Mouse (Mus musculus) hindbrain, embryonic 10.5 days (tissue): ENCODE measurements around the gene Pctp. TPM values are rescaled to one million over a fixed set of nuclear protein-coding genes. Genes with fewer than 3 reads are reported as not detected.
A peak's percentile ranks its signal among the peaks of the same experiment; 100 is the strongest.

Experiments used
- DNase-seq: peaks from one replicate; pipeline ENCODE4 v3.0.0-alpha.2; 2017; ENCODE audit warnings: low spot score
- H3K27ac ChIP-seq: fragments of 300-500 bp; sonication (generic); 2 replicates; pipeline ENCODE4 v1.5.1; 2016; ENCODE audit warnings: mild to moderate bottlenecking, moderate library complexity
- H3K27me3 ChIP-seq: fragments of 300-500 bp; sonication (generic); 2 replicates; pipeline ENCODE4 v1.6.1; 2016; ENCODE audit warnings: mild to moderate bottlenecking; ENCODE audit not compliant: poor library complexity, insufficient read depth, severe bottlenecking
- H3K36me3 ChIP-seq: fragments of 300-500 bp; sonication (generic); 2 replicates; pipeline ENCODE4 v1.6.1; 2016; ENCODE audit warnings: mild to moderate bottlenecking, moderate library complexity
- H3K4me1 ChIP-seq: fragments of 300-500 bp; sonication (generic); replicated peaks from 2 replicates; pipeline ENCODE4 v1.6.1; 2016; ENCODE audit warnings: mild to moderate bottlenecking
- H3K4me3 ChIP-seq: fragments of 300-500 bp; sonication (generic); 2 replicates; pipeline ENCODE4 v1.5.1; 2016; ENCODE audit warnings: mild to moderate bottlenecking, moderate library complexity
- H3K9me3 ChIP-seq: fragments of 300-500 bp; sonication (generic); 2 replicates; pipeline ENCODE4 v1.6.1; 2016; ENCODE audit warnings: mild to moderate bottlenecking, moderate library complexity
- WGBS: fragments of 180-500 bp; shearing (Covaris S2); methylation state at CpG from one replicate; pipeline ENCODE4 v1.1.7; 2016; 5-methylcytosine and 5-hydroxymethylcytosine counted together
- polyA plus RNA-seq: library from polyadenylated mRNA; unstranded; fragments of >200 nt; fragmentation: Nextera tagmentation; extraction: Ambion mirVana; gene quantifications from 2 replicates; pipeline ENCODE4 v1.2.1, GENCODE M21; 2016

Pctp gene
- polyA plus RNA-seq, 1 experiment from 2014 or later, result 15.0 TPM

DNA sequence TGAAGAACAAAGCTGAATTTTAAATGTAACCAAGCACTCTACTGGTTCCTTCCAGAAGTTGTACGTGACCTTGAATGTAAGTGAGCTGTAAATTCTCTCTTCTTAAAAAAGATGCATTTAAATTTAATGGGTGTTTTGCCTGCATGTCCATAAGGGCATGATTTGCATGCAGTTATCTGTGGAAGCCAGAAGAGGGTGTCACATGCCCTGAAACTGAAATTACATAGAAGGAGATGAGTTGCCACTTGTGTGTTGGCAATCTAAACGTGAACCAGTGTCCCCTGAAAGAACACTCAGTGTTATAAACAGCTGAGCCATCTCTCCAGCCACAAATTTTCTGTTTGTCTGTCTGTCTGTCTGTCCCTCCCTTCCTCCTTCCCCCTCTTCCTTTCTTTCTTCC, 19.8 kb downstream of the Pctp start:
- Histone ChIP-seq H3K4me3 (no peak overlapping the region), H3K9me3 (no peaks in the 10 kb centered on the region), H3K27me3 (peaks cover 27% of the 10 kb centered on the region), H3K4me1 (peaks cover 21% of the 10 kb centered on the region), H3K27ac (no peak overlapping the region), H3K36me3 (no peaks in the 10 kb centered on the region)
- no peak for DNase-seq
- 82% methylated on average over 2 of the region's 2 CpGs for WGBS

DNA sequence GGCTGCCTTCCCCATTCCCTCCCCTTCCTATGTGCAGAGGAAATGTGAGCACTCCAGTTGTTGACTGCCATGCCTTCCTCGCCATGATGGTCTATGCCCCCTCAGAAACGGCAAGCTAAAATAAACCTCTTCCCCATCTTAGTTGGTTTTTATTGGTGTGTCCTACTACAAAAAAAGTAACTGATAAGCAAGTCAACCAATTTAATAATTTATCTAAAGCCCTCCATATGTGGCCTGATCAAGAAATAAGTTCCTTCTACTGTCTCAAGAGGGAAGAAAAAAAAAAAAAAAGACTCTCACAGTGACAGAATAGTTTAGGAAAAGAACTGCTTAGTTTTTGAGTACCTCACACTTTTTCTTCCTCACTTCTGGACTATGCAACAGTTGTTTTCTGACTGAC, 22.6 kb downstream of the Pctp start:
- no peaks in the 10 kb centered on the region for H3K9me3 ChIP-seq
- H3K4me3 ChIP-seq, result no peak overlapping the region
- DNase-seq, result no peak
- H3K36me3 ChIP-seq, result no peaks in the 10 kb centered on the region
- H3K27me3 ChIP-seq, result peaks cover 18% of the 10 kb centered on the region
- H3K4me1 ChIP-seq, result peaks cover 15% of the 10 kb centered on the region
- no peak overlapping the region for H3K27ac ChIP-seq
- 83% methylated on average over 2 of the region's 2 CpGs for WGBS

DNA sequence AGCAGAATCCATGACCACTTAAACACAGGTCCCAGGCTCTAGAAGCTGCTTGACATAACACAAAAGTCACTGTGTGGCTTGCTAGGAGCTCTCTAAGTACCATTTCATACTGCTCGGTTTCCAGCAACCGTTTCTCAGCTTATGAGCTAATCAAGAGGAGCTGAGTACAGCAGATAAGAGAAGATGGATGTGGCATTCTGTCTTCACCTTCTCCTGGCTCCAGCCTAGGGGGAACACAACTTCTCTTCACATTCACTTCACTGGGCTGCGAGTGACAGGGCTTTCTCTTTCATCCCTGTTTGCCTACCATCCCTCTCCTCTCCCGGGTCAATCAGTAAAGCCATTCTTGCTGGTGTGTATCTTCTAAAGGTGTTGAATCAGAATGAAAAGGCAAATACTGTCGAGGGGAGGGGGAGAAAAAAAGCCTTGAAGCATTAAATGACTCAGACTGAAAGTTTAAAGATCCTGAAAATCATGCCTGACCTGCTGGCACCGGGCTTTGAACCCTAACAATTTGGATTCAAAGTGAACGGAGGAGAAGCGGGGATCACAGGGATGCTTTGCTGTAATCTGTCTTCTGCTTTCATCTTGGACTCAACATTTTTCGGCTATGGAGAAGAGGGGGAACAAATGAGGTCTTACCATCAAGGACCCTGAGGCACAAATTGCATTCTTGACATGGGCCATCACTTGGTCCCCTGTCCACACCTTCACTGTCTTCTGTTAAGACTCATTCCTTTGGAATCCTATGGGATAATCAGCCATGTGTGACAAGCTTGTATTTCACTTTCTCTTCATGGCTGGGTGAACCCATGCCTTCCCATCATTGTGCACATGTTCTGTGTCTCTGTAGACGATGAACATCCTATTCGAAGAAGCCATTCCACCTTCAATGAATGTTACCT, 23.5 kb downstream of the Pctp start:
- Histone ChIP-seq H3K9me3 (no peaks in the 10 kb centered on the region), H3K4me1 (peaks cover 15% of the 10 kb centered on the region), H3K27ac (no peak overlapping the region), H3K4me3 (no peak overlapping the region), H3K36me3 (no peaks in the 10 kb centered on the region), H3K27me3 (peaks cover 13% of the 10 kb centered on the region)
- no peak for DNase-seq
- 75% methylated on average over 11 of the region's 11 CpGs for WGBS

DNA sequence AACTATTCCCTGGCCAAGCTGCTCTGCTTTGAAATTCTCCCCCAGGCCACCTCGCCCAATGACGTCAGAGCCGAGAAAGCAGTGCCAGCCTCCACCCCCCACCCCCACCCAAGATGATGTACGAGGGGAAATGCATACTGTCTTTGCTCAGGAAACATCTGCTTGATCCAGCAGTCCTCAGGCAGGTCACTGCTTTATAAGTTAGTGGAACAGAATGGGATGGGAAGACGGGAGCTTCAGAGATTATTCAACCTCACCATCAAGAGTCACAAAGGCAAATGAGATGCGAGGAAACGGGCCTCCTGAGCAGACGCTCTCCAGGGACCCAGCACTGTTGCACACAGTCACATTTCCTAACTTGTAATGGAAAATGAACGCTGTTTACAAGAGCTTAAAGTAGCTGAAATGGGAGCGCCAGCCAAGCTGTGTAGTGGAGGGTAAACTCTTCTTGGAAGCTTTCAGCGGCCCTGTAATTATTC, 24.3 kb downstream of the Pctp start:
- Histone ChIP-seq H3K4me1 (peaks cover 15% of the 10 kb centered on the region), H3K9me3 (no peaks in the 10 kb centered on the region), H3K27me3 (peaks cover 7% of the 10 kb centered on the region; the same call in 1 of the 2 replicates), H3K4me3 (no peak overlapping the region), H3K36me3 (no peaks in the 10 kb centered on the region), H3K27ac (peak overlapping the region; percentile 45)
- 37% methylated on average over 11 of the region's 11 CpGs for WGBS
- DNase-seq, result peak; percentile 19

DNA sequence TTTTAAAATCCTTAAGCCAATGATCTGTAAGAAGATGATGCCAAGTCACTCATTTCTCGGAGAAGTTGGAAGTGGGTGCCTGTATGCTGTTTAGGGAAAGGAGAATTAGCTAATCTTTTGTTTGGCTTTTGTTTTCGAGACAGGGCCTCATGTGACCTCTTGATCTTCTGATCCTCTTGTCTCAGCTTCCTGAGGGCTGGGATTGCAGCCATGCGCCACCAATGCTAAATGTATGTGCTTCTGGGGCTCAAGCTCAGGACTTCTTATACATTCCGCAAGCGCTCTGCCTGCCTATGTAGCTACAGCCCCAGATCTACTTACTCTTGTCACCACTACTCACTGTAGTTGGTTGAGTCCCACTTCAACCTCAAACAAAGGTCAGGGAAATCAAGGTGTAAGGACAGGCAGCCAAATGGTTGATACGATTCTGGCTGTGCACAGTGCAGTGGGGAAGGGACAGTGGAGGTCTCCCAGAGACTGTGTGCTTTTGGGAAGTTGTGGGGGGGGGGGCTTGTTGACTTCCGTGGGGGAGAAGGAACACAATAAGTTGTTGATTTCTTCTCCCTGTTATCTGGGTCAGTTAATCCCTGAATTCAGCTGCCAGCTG, 24.8 kb downstream of the Pctp start:
- no peak for DNase-seq
- H3K27me3 ChIP-seq, result peaks cover 7% of the 10 kb centered on the region; the same call in 1 of the 2 replicates
- no peak overlapping the region for H3K4me3 ChIP-seq
- 53% methylated on average over 7 of the region's 7 CpGs for WGBS
- peak overlapping the region; percentile 45 for H3K27ac ChIP-seq
- H3K9me3 ChIP-seq, result no peaks in the 10 kb centered on the region
- no peaks in the 10 kb centered on the region for H3K36me3 ChIP-seq
- peaks cover 15% of the 10 kb centered on the region for H3K4me1 ChIP-seq

DNA sequence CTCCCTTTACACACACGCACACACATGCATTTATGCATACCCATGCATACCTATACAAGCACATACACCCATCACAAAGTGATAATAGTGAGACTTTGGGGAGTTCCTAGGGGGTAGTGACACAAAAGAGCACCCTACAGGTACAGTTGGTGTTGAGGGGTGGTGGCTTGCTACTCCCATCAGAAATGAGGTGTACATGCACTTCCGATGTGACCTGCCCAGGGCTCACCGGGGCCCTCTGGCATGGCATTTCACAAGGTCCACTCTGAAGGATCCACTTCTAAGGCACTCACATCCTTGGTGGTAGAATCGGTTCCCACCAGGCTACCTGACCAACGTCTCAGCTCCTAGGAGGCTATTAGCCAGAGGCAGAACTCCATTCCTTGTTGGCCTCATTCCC, 26.3 kb downstream of the Pctp start:
- no peak overlapping the region for H3K4me3 ChIP-seq
- no peak overlapping the region for H3K27ac ChIP-seq
- no peak for DNase-seq
- H3K27me3 ChIP-seq, result peaks cover 3% of the 10 kb centered on the region; the same call in 1 of the 2 replicates
- H3K36me3 ChIP-seq, result no peaks in the 10 kb centered on the region
- no peaks in the 10 kb centered on the region for H3K9me3 ChIP-seq
- H3K4me1 ChIP-seq, result peaks cover 19% of the 10 kb centered on the region
- 90% methylated on average over 5 of the region's 5 CpGs for WGBS

DNA sequence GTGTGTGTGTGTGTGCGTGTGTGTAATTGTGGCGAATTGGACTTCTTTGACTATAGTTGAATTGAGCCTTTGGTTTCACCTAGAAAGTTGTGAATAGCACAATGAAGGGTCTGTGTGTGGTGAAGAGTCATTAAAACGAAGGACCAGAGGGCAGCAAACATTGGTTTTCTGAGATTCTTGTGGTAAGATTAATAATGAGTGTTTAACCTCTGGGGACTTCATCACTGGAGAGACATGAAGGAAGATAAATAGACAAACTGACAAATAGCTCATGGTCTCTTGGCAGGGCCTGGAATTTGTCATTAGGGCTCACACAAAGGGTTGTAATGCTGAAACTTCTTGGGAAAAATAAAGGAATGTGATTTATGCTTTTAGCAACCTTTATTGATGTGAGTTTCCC, 31.4 kb downstream of the Pctp start:
- peaks cover 13% of the 10 kb centered on the region; the same call in 1 of the 2 replicates for H3K4me1 ChIP-seq
- H3K27ac ChIP-seq, result no peak overlapping the region
- H3K36me3 ChIP-seq, result no peaks in the 10 kb centered on the region
- no peaks in the 10 kb centered on the region for H3K27me3 ChIP-seq
- H3K4me3 ChIP-seq, result no peak overlapping the region
- no peaks in the 10 kb centered on the region for H3K9me3 ChIP-seq
- no peak for DNase-seq
- WGBS, result 65% methylated on average over 3 of the region's 3 CpGs

DNA sequence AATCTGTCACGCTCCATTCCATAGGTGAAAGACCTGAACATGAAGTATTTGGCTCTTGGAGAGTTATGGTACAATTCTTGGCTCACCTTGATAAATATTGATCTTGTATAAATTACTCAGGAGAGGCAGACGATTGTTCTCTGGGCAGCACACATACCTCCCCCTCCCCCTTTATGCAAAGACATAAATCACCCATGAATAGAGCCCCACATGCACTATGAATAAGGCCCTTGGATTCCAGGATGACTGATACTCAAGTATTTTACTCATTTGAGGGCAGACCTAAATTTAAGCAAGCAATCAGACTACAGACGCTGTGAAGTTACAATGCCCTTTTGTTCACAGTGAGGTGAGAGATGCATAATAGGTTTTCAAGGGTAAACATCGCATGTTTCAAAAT, 32.0 kb downstream of the Pctp start:
- H3K27ac ChIP-seq, result no peak overlapping the region
- H3K9me3 ChIP-seq, result no peaks in the 10 kb centered on the region
- no peak overlapping the region for H3K4me3 ChIP-seq
- no peaks in the 10 kb centered on the region for H3K36me3 ChIP-seq
- 72% methylated on average over 4 of the region's 4 CpGs for WGBS
- H3K4me1 ChIP-seq, result peaks cover 13% of the 10 kb centered on the region; the same call in 1 of the 2 replicates
- no peak for DNase-seq
- no peaks in the 10 kb centered on the region for H3K27me3 ChIP-seq

DNA sequence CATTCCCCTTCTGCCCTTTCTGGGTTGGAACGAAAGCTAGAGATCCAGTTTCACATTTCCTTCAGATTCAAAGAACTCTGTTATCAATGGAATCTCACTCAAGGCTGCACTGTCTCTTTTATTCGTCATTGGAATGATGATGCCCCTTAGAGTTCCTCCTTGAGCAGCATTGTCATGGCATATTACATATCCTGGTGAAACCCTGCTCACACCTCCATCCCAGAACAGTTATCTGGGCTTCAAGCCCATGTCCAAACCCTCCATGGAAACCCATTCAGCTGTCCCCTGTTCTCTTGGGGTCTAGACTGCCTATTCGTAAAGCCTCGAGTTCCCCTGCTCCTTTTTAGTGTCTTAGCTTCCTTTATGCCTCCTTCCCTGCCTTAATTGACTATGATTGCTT, 33.6 kb downstream of the Pctp start:
- Histone ChIP-seq H3K4me3 (no peak overlapping the region), H3K27ac (no peak overlapping the region), H3K9me3 (no peaks in the 10 kb centered on the region), H3K4me1 (peaks cover 13% of the 10 kb centered on the region; the same call in 1 of the 2 replicates), H3K36me3 (no peaks in the 10 kb centered on the region), H3K27me3 (no peaks in the 10 kb centered on the region)
- no peak for DNase-seq
- WGBS, result 75% methylated on average over 4 of the region's 4 CpGs

DNA sequence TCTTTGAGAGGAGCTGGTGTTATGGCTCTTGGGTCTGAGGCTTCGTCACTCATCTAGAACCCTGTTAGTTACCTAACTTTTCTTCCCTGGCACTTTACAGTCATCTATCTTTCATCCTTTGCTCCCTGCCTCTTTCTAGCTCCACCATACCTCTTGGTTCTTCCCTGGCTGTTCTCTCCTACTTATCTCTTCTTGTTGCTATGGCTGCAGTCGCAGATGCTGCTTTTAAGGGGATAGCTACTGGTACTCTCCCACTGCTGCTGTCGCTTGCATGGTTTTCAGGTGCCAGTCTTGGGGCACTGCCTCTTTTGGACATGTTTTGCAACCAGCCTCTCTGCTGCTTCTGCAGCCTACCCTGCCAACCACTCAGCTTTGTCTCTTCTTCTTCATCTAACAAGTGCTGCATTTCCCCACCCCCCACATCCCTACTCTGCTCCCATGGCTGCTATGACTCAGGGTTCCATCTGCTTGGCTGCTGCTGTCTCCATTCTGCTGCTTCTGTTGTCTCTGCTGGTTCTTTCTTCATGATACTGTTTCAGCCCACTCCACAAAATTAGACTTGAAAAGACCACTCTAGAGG, 51.9 kb downstream of the Pctp start:
- 83% methylated on average over 3 of the region's 3 CpGs for WGBS

DNA sequence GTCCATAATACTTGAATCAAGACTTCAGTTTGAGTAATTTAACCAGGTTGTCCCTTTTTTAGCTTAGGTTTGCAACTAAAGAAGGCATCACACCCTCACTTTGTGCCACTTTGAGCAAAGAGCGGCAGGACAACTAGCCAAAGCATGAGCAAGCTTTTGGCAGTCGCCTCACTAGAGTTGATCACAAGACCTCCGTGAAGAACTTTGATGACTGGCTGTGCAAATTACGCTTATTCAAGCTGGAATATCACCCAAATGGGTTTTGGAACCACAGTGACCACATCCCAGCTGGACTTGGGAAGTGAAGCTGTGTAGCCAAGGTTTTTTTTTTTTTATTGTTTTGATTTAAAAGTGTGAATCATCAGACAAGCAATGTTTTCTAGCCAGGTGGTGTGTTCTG, 54.9 kb downstream of the Pctp start:
- WGBS, result 90% methylated on average over 4 of the region's 4 CpGs
- Histone ChIP-seq H3K27me3 (no peaks in the 10 kb centered on the region), H3K27ac (no peak overlapping the region), H3K9me3 (no peaks in the 10 kb centered on the region), H3K4me1 (no peaks in the 10 kb centered on the region), H3K4me3 (no peak overlapping the region), H3K36me3 (no peaks in the 10 kb centered on the region)
- no peak for DNase-seq

More for the DNA sequence above, 51.9 kb downstream of the Pctp start:
- Histone ChIP-seq H3K4me1 (no peaks in the 10 kb centered on the region; the same call in 1 of the 2 replicates), H3K4me3 (no peak overlapping the region), H3K36me3 (no peaks in the 10 kb centered on the region), H3K9me3 (no peaks in the 10 kb centered on the region), H3K27me3 (no peaks in the 10 kb centered on the region), H3K27ac (no peak overlapping the region)
- no peak for DNase-seq

DNA sequence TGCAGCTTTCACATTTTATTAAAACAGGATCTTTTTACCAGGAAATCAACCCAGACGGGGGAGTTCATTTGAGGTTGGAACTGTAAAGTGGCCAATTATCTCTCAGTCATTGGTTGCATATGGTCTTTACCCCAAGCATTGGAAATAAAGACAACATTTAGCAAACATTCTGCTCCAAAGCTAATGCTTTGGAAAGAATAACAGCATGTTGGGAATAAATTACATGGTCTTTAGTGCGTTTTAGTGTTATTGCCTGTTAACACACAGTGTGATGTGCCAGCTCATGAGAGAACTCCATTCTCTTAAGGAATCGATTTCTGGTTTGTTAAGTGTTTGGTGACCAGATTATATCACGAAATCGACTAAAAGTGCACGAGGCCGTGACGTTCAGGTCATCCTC, 57.5 kb downstream of the Pctp start:
- DNase-seq, result no peak
- H3K4me1 ChIP-seq, result no peaks in the 10 kb centered on the region
- no peaks in the 10 kb centered on the region for H3K27me3 ChIP-seq
- H3K36me3 ChIP-seq, result no peaks in the 10 kb centered on the region
- no peak overlapping the region for H3K27ac ChIP-seq
- 92% methylated on average over 8 of the region's 8 CpGs for WGBS
- no peak overlapping the region for H3K4me3 ChIP-seq
- H3K9me3 ChIP-seq, result no peaks in the 10 kb centered on the region

DNA sequence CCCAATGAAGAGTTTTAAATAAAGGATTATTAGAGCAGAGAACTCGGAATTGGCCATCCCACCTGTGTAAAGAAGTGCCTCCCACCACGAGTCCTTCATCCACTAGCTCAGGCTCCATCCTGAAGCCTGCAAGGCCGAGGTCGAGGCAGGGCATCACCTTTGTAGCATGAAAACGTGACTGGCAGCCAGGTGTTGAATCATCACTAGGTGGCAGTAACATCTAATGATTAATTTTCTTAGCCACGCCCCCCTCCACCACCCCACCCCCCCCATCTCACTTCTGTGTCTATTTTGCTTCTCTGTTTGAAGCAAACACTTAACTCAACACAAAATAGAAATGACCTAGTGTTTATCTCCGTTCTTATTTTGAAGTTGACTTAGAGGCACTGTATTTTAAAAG, 65.5 kb downstream of the Pctp start:
- no peak overlapping the region for H3K4me3 ChIP-seq
- no peak for DNase-seq
- WGBS, result 48% methylated on average over 7 of the region's 7 CpGs
- no peaks in the 10 kb centered on the region for H3K36me3 ChIP-seq
- no peak overlapping the region for H3K27ac ChIP-seq
- no peaks in the 10 kb centered on the region for H3K27me3 ChIP-seq
- no peaks in the 10 kb centered on the region for H3K4me1 ChIP-seq
- H3K9me3 ChIP-seq, result no peaks in the 10 kb centered on the region
